Mouse (Mus musculus) midbrain, embryonic 14.5 days (tissue): ENCODE measurements at regions not wholly inside any gene's neighbourhood (a gene's known extent, or its start where the extent isn't known, plus 50 kb on each side); places are given as distances from the start of the nearest gene placed in this dataset.
A peak's percentile ranks its signal among the peaks of the same experiment; 100 is the strongest.

Experiments
- ATAC-seq: fragments of 200-750 bp; cut with Nextera tagmentation; 2 replicates; pipeline ENCODE4 v1.8.0; 2017; ENCODE audit warnings: moderate number of reproducible peaks, moderate library complexity; ENCODE audit not compliant: low FRiP score, low TSS enrichment
- DNase-seq: peaks from one replicate; pipeline ENCODE4 v3.0.0-alpha.2; 2015
- H3K27ac ChIP-seq: fragments of 300-500 bp; sonication (generic); replicated peaks from 2 replicates; pipeline ENCODE4 v1.5.1; 2014; ENCODE audit warnings: mild to moderate bottlenecking, low read depth, low read length, moderate library complexity
- H3K27me3 ChIP-seq: fragments of 300-500 bp; sonication (generic); 2 replicates; pipeline ENCODE4 v1.6.1; 2014; ENCODE audit warnings: low read length, control low read depth, mixed read lengths; ENCODE audit not compliant: control insufficient read depth, insufficient read depth
- H3K36me3 ChIP-seq: fragments of 300-500 bp; sonication (generic); 2 replicates; pipeline ENCODE4 v1.6.1; 2014; ENCODE audit warnings: low read length, control low read depth; ENCODE audit not compliant: control insufficient read depth, insufficient read depth
- H3K4me1 ChIP-seq: fragments of 300-500 bp; sonication (generic); 2 replicates; pipeline ENCODE4 v1.6.1; 2014; ENCODE audit warnings: mild to moderate bottlenecking, antibody characterized with exemption, low read length, control low read depth; ENCODE audit not compliant: control insufficient read depth, insufficient read depth
- H3K4me2 ChIP-seq: fragments of 300-500 bp; sonication (generic); 2 replicates; pipeline ENCODE4 v1.6.1; 2014; ENCODE audit warnings: mild to moderate bottlenecking, low read length, moderate library complexity
- H3K4me3 ChIP-seq: fragments of 300-500 bp; sonication (generic); replicated peaks from 2 replicates; pipeline ENCODE4 v1.5.1; 2014; ENCODE audit warnings: low read depth, low read length
- H3K9ac ChIP-seq: fragments of 300-500 bp; sonication (generic); replicated peaks from 2 replicates; pipeline ENCODE4 v1.6.1; 2014; ENCODE audit warnings: mild to moderate bottlenecking, low read length, moderate library complexity
- H3K9me3 ChIP-seq: fragments of 300-500 bp; sonication (generic); 2 replicates; pipeline ENCODE4 v1.6.1; 2016; ENCODE audit warnings: low read length, control low read depth, mixed read lengths; ENCODE audit not compliant: control insufficient read depth
- WGBS: fragments of 180-500 bp; shearing (Covaris S2); extraction: QIAGEN DNeasy Blood & Tissue Kit; methylation state at CpG from one replicate; pipeline ENCODE4 v1.1.7; 2014; 5-methylcytosine and 5-hydroxymethylcytosine counted together

DNA sequence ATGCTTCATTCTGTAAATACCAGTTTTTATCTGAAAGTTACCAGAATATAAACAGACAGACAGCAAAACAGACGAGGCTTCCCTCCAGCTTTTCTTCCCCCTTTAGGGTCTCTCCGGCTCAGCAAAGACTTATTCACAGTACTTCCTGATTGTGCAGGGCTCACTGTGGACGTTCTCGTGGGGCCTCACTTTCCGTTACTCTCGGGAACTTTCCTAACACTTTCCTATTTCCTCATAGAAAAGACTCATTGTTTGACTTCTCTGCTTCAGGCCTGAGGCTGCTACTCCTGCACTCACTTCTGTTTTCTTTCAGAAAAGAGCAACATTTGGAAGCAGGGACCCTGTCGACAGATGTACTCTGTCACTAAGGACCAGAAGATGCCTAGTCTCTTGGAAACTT, 197.4 kb downstream of the Tgfb2 start:
- no peak for ATAC-seq
- Histone ChIP-seq H3K4me3 (no peak overlapping the region), H3K36me3 (no peaks in the 10 kb centered on the region), H3K27me3 (no peaks in the 10 kb centered on the region), H3K27ac (no peak overlapping the region), H3K9me3 (no peaks in the 10 kb centered on the region), H3K4me2 (no peak overlapping the region), H3K4me1 (0 out of 2 replicates have a peak, but pooled peaks cover 2% of the 10 kb centered on the region), H3K9ac (no peak overlapping the region)
- WGBS: 74% methylated on average over 7 of the region's 7 CpGs
- DNase-seq: no peak

- DNase-seq (no peak), ATAC-seq (no peak)
- no peak overlapping the region for H3K27ac ChIP-seq
- H3K4me3 ChIP-seq: no peak overlapping the region
- no peak overlapping the region for H3K4me2 ChIP-seq
- no peaks in the 10 kb centered on the region for H3K9me3 ChIP-seq
- H3K9ac ChIP-seq: no peak overlapping the region
- 87% methylated on average over 8 of the region's 8 CpGs for WGBS
- H3K27me3 ChIP-seq: no peaks in the 10 kb centered on the region
- 0 out of 2 replicates have a peak, but pooled peaks cover 2% of the 10 kb centered on the region for H3K4me1 ChIP-seq
- H3K36me3 ChIP-seq: no peaks in the 10 kb centered on the region
These were observed 197.8 kb downstream of the Tgfb2 start for GRCm38 (mm10) chr1:186507956-186508355.

DNA sequence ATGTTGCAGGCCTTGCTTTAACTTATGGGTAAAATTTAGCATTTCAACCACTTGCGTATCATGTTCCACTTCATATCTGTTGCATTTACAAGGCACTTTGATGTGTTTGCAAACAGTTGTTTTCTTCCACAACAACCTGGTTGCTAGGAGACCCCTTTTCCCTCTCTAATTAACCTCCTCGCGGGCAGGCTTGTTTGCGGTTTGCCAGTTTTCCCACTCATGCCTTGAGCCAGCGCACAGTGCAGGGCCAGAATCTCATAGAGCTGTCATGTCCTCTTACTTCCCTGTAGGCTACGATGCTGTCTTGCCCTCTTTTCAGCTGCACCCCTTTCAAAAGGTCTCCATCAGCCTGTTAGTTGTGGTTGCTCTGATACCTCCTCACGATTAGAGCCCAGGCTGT, 199.3 kb downstream of the Tgfb2 start:
- H3K36me3 ChIP-seq: no peaks in the 10 kb centered on the region
- WGBS: 73% methylated on average over 7 of the region's 7 CpGs
- H3K4me1 ChIP-seq: 0 out of 2 replicates have a peak, but pooled peaks cover 2% of the 10 kb centered on the region
- H3K27ac ChIP-seq: no peak overlapping the region
- no peaks in the 10 kb centered on the region for H3K27me3 ChIP-seq
- ATAC-seq (no peak), DNase-seq (peak; percentile 21)
- no peak overlapping the region for H3K9ac ChIP-seq
- no peak overlapping the region for H3K4me3 ChIP-seq
- no peak overlapping the region for H3K4me2 ChIP-seq
- no peaks in the 10 kb centered on the region for H3K9me3 ChIP-seq

DNA sequence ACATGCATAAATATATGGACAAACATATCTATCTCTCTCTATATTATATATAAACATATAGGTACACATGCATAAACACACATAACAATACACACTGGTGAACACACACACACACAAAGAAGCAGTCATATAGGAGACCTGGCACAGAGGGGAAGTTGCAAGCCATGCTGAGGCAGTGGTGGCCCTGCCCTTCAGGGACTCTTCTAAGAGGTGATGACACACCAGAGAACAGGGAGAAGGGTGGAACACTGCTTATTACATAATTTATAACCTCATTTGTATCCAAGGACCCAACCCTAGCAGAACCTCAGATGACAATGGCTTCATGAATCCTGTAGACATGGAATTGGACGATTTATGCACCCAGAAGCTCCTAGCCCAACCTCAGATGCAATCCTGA, 199.9 kb downstream of the Tgfb2 start:
- H3K27ac ChIP-seq: no peak overlapping the region
- DNase-seq (no peak), ATAC-seq (no peak)
- H3K4me2 ChIP-seq: no peak overlapping the region
- H3K36me3 ChIP-seq: no peaks in the 10 kb centered on the region
- WGBS: 54% methylated on average over 1 of the region's 1 CpGs
- no peaks in the 10 kb centered on the region for H3K9me3 ChIP-seq
- no peaks in the 10 kb centered on the region for H3K27me3 ChIP-seq
- no peak overlapping the region for H3K9ac ChIP-seq
- H3K4me1 ChIP-seq: 0 out of 2 replicates have a peak, but pooled peaks cover 2% of the 10 kb centered on the region
- no peak overlapping the region for H3K4me3 ChIP-seq

DNA sequence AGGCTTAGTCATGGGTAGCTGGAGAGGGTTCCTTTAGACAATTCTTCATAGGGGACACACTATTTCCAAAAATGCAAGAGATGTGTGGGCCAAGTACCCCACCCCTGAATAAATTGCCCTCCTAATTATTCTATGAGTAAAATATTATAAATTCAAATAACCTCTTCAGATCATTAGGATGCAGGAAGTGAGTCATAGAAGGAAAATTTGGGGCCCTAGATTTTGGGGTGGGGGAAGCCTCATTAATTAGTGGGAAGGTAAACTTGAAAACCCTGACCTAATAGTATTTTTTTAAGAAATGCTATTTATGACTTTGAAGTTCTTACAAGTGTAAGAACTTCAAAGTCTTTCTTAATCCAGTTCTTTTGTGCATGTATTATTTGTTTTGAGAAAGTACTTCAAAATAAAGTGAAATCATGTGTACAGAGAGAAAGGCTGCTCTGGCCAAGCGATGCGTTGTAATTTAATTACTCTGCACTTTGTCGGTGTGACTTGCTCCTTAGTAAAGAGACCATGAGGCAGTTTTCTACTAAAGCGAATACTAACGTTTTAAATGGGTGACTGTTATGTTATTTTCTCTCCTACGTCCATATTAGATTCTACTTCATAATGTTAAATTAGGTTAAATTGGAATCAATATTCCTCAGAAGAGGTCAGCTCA, 200.6 kb downstream of the Tgfb2 start:
- ATAC-seq (no peak), DNase-seq (no peak)
- H3K4me1 ChIP-seq: 0 out of 2 replicates have a peak, but pooled peaks cover 2% of the 10 kb centered on the region
- H3K27ac ChIP-seq: no peak overlapping the region
- no peak overlapping the region for H3K9ac ChIP-seq
- no peak overlapping the region for H3K4me3 ChIP-seq
- WGBS: 83% methylated on average over 6 of the region's 6 CpGs
- H3K9me3 ChIP-seq: no peaks in the 10 kb centered on the region
- H3K4me2 ChIP-seq: no peak overlapping the region
- no peaks in the 10 kb centered on the region for H3K36me3 ChIP-seq
- no peaks in the 10 kb centered on the region for H3K27me3 ChIP-seq

DNA sequence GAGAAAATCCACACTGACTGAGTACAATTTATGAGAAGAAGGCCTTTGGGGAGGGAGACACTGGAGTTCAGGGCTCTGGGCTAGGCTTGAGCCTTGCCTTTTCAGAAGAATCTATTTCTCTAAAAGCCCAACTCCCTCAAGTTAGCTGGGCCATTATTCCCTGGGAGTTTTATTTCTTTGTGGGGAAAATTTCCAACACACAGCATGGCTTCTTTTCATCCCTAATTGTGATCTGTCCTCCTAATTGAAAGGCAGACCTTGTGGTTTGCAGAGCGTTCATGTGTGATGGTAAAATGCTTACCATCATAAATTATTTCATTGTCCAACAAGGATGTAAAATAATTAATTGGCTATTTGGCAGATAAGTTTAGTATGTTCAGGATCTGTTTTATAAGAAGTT, 204.1 kb downstream of the Tgfb2 start:
- H3K4me2 ChIP-seq: no peak overlapping the region
- no peaks in the 10 kb centered on the region for H3K9me3 ChIP-seq
- no peak overlapping the region for H3K9ac ChIP-seq
- 90% methylated on average over 1 of the region's 1 CpGs for WGBS
- no peaks in the 10 kb centered on the region for H3K36me3 ChIP-seq
- DNase-seq: no peak
- no peak overlapping the region for H3K27ac ChIP-seq
- no peaks in the 10 kb centered on the region for H3K27me3 ChIP-seq
- H3K4me1 ChIP-seq: 0 out of 2 replicates have a peak, but pooled peaks cover 2% of the 10 kb centered on the region
- H3K4me3 ChIP-seq: no peak overlapping the region
- ATAC-seq: no peak

DNA sequence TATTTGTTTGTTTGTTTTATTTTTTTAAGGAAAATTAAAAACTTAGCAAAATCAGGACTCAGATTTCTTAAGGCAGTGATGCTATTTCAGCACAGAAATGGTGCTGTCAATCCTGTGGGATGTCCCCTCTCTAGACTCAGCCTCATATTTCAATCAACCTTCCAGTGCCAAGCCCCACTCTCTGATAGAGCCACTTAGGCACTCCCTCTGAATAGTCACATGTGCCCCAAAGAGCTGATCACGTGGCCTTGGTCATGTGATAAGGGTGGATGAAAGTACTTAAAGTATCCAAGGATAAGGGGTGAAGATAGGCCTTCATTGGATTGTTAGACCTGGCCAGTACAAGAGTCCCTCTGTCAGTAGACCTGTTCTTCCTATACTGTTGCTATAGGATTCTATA, 207.9 kb downstream of the Tgfb2 start:
- H3K9ac ChIP-seq: no peak overlapping the region
- H3K4me3 ChIP-seq: no peak overlapping the region
- WGBS: 67% methylated on average over 1 of the region's 1 CpGs
- H3K9me3 ChIP-seq: no peaks in the 10 kb centered on the region
- ATAC-seq: no peak
- no peak overlapping the region for H3K4me2 ChIP-seq
- no peaks in the 10 kb centered on the region for H3K36me3 ChIP-seq
- no peak overlapping the region for H3K27ac ChIP-seq
- H3K27me3 ChIP-seq: no peaks in the 10 kb centered on the region
- no peaks in the 10 kb centered on the region for H3K4me1 ChIP-seq
- DNase-seq: no peak

GRCm38 (mm10) chr1:186497333-186497732, 208.5 kb downstream of the Tgfb2 start:
- ATAC-seq (no peak), DNase-seq (no peak)
- Histone ChIP-seq H3K4me2 (no peak overlapping the region), H3K27me3 (no peaks in the 10 kb centered on the region), H3K4me3 (no peak overlapping the region), H3K9ac (no peak overlapping the region), H3K27ac (no peak overlapping the region), H3K4me1 (no peaks in the 10 kb centered on the region), H3K36me3 (no peaks in the 10 kb centered on the region), H3K9me3 (no peaks in the 10 kb centered on the region)
- 93% methylated on average over 2 of the region's 2 CpGs for WGBS

DNA sequence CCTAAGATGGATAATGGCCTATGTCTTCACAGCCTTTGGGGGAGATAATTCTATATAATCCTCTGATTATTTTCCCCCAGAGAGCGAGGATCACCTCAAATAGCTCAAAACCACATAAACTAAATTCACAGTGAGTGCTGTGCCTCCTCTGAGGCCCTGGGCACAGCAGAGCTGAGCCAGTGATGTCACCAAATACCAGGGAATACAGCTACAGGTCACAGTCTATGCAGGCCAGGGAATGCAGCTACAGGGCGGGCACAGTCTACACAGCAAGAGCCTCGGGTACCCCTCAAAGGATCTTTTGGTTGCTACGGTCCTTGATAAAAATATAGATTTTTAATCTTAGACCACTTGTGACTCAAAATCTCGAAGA, 211.4 kb downstream of the Tgfb2 start:
- no peak for ATAC-seq
- Histone ChIP-seq H3K9ac (no peak overlapping the region), H3K4me3 (no peak overlapping the region), H3K4me1 (no peaks in the 10 kb centered on the region), H3K4me2 (no peak overlapping the region), H3K27me3 (no peaks in the 10 kb centered on the region), H3K27ac (no peak overlapping the region), H3K36me3 (no peaks in the 10 kb centered on the region), H3K9me3 (no peaks in the 10 kb centered on the region)
- no peak for DNase-seq
- 88% methylated on average over 5 of the region's 5 CpGs for WGBS
